Mouse (Mus musculus): ENCODE data around the gene Ikbkg. TPM values are rescaled to one million over a fixed set of nuclear protein-coding genes. Genes with fewer than 3 reads are reported as not detected.

The Ikbkg gene
- total and polyA plus RNA-seq, 2 experiments from 2014 or later, result 17.4 to 34.7 TPM

DNA sequence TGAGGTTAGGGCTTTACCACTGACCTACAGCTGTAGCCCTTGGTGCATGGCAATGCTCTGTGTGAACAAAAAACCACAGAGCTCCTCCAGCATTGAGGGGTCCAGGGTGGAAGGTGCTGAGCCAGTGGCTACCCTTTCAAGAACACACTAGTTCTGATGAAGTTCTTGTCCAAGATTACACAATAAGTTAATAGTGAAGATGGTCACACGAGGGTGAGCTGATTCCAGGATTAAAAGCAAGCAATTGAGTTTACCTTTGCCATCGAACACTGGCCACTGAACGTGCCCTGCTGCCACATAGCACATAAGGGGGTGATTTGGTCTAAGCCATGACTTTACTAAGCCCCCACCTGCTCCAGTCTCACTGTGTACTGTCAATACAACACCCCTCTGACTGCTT is 34.0 kb downstream of the Ikbkg start:
- Histone ChIP-seq H3K27me3 (ENCODE audit: control insufficient read depth, insufficient read depth, low read length) (no peaks in the 10 kb centered on the region), H3K36me3 (replicated peaks; ENCODE audit: control insufficient read depth, insufficient read depth, low read length) (no peaks in the 10 kb centered on the region), H3K4me3 (ENCODE audit: low read depth, low read length) (no peak overlapping the region), H3K9ac (replicated peaks; ENCODE audit: low read depth, low read length) (no peak overlapping the region), H3K4me2 (ENCODE audit: low read depth, low read length) (no peak overlapping the region), H3K4me1 (ENCODE audit: control insufficient read depth, insufficient read depth) (0 out of 2 replicates have a peak, but pooled peaks cover 4% of the 10 kb centered on the region), H3K27ac (ENCODE audit: low read depth) (no peak overlapping the region), H3K9me3 (replicated peaks; ENCODE audit: control insufficient read depth, low read length) (no peaks in the 10 kb centered on the region)
- DNase-seq (ENCODE audit: low spot score) (no peak), ATAC-seq (ENCODE audit: insufficient read depth, low read depth) (no peak)
- WGBS, result 60% methylated on average over 3 of the region's 3 CpGs
- TF ChIP-seq EP300 (IDR thresholded peaks at IDR 0.05; ENCODE audit: low read depth) (no peak), CTCF (IDR thresholded peaks at IDR 0.05; ENCODE audit: low read depth) (no peak)

DNA sequence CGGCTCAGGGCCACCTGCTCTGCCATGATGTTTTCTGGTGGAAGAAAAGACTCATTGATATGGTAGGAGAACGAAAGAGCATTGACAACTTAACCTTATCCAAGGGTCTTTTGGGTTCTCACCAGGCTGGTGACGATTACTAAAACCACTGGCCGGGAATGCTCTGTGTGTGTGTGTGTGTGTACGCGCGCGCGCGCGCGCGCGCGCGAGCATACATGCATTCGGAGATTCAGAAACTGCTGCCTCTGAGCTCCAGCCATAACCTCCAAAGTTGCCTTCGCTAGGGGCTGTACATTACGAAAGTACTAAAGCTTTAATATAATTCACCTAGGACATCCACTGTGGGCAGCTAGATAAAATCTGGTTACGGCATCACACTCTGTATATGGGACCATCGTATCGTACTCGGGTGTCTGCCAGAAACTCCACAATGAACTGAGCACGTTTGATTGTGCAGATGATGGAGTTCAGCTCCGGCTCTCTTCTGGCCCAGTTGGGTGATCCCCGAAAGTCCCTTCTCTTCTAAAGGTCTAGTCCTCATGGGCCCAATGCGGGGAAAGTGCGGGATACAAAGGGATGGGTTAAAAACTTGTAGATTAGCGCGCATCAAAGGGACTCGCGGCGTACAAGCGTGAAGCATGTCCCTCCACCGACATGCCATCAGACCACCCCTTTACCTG is 35.2 kb downstream of the Ikbkg start:
- TF ChIP-seq EP300 (IDR thresholded peaks at IDR 0.05; ENCODE audit: low read depth) (no peak), CTCF (IDR thresholded peaks at IDR 0.05; ENCODE audit: low read depth) (no peak)
- ATAC-seq (ENCODE audit: insufficient read depth, low read depth) (no peak), DNase-seq (ENCODE audit: low spot score) (no peak)
- WGBS, result 28% methylated on average over 35 of the region's 35 CpGs
- Histone ChIP-seq H3K4me3 (ENCODE audit: low read depth, low read length) (peak overlapping the region; percentile 53), H3K4me1 (ENCODE audit: control insufficient read depth, insufficient read depth) (0 out of 2 replicates have a peak, but pooled peaks cover 4% of the 10 kb centered on the region), H3K9ac (replicated peaks; ENCODE audit: low read depth, low read length) (peak overlapping the region; percentile 44; the same call in 1 of the 2 replicates), H3K4me2 (ENCODE audit: low read depth, low read length) (peak overlapping the region; percentile 72), H3K9me3 (replicated peaks; ENCODE audit: control insufficient read depth, low read length) (no peaks in the 10 kb centered on the region), H3K27me3 (ENCODE audit: control insufficient read depth, insufficient read depth, low read length) (no peaks in the 10 kb centered on the region), H3K36me3 (replicated peaks; ENCODE audit: control insufficient read depth, insufficient read depth, low read length) (no peaks in the 10 kb centered on the region), H3K27ac (ENCODE audit: low read depth) (peak overlapping the region; percentile 92; the same call in 1 of the 2 replicates)

DNA sequence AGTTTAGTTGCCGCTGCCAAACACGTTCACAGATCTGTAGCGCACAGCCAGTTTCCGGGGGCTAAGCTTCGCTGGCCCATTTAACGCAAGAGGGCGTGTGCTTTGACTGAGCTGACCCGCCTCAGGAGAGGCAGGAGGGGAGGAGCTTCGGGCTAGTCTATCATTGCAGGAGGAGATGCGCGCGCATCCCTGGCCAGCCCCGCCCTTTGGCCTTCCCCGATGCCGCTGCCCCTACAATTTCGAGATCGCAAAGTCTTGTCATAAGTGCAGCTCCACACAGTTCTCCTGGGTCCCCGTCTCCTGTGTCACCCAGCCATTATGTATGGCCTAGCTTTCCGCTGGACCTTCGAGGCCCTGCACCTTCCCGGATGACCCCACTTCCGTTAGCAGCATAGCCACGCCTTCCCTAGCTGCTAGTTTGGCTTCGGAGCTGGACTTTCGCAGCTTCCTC is 35.8 kb downstream of the Ikbkg start, which contains the start of gene G6pdx:
G6pdx (minus strand) TSS at position 369 of the 451 bp plus-strand sequence.
- peak; percentile 25; the same call in 1 of the 2 replicates for TF ChIP-seq CTCF (IDR thresholded peaks at IDR 0.05; ENCODE audit: low read depth)
- TF ChIP-seq EP300 (IDR thresholded peaks at IDR 0.05; ENCODE audit: low read depth), result no peak; the same call in 1 of the 2 replicates
- Histone ChIP-seq H3K4me1 (ENCODE audit: control insufficient read depth, insufficient read depth) (0 out of 2 replicates have a peak, but pooled peaks cover 4% of the 10 kb centered on the region), H3K4me3 (ENCODE audit: low read depth, low read length) (peak within 1 kb of the TSS; percentile 53), H3K27ac (ENCODE audit: low read depth) (peak within 1 kb of the TSS; percentile 92), H3K9me3 (replicated peaks; ENCODE audit: control insufficient read depth, low read length) (no peaks in the 10 kb centered on the region), H3K27me3 (ENCODE audit: control insufficient read depth, insufficient read depth, low read length) (no peaks in the 10 kb centered on the region), H3K9ac (replicated peaks; ENCODE audit: low read depth, low read length) (peak within 1 kb of the TSS; percentile 44), H3K4me2 (ENCODE audit: low read depth, low read length) (peak within 1 kb of the TSS; percentile 72), H3K36me3 (replicated peaks; ENCODE audit: control insufficient read depth, insufficient read depth, low read length) (0 out of 2 replicates have a peak, but pooled peaks cover 3% of the 10 kb centered on the region)
- ATAC-seq (ENCODE audit: insufficient read depth, low read depth) (peak; percentile 86), DNase-seq (ENCODE audit: low spot score) (peak; percentile 89)
- WGBS, result 20% methylated on average over 25 of the region's 25 CpGs

DNA sequence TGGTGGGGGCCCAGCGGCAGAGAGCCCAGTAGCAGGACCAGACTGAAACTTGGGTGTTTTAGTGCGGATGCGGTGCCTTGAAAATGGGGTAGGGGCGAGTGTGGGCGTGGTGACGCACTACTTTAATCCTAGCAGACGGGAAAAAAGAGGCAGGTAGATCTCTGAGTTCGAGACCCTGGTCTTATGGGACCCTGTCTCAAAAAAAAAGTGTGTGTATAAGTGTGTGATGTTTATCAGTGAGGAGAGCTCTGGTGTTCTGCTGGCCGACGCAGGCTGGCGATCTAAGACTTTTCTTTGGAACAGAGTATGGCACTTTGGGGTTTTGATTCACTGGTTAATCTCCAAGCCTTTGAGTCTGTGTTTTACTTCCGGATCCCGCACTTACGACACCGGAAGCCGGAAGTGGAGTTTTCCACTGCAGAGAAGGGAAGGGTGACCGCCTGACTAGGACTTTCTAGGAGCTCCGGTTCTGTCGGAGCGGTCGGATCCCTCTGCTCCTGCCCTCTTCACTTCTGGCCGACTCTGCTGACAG is 36.3 kb downstream of the Ikbkg start:
- Histone ChIP-seq H3K4me1 (ENCODE audit: control insufficient read depth, insufficient read depth) (0 out of 2 replicates have a peak, but pooled peaks cover 4% of the 10 kb centered on the region), H3K27ac (ENCODE audit: low read depth) (peak overlapping the region; percentile 92), H3K9ac (replicated peaks; ENCODE audit: low read depth, low read length) (peak overlapping the region; percentile 44), H3K4me3 (ENCODE audit: low read depth, low read length) (peak overlapping the region; percentile 53), H3K36me3 (replicated peaks; ENCODE audit: control insufficient read depth, insufficient read depth, low read length) (peaks cover 8% of the 10 kb centered on the region), H3K27me3 (ENCODE audit: control insufficient read depth, insufficient read depth, low read length) (no peaks in the 10 kb centered on the region), H3K9me3 (replicated peaks; ENCODE audit: control insufficient read depth, low read length) (no peaks in the 10 kb centered on the region), H3K4me2 (ENCODE audit: low read depth, low read length) (peak overlapping the region; percentile 72)
- 0 out of 2 replicates have a peak, but pooled peaks have one; percentile 28 for TF ChIP-seq EP300 (IDR thresholded peaks at IDR 0.05; ENCODE audit: low read depth)
- TF ChIP-seq CTCF (IDR thresholded peaks at IDR 0.05; ENCODE audit: low read depth), result no peak
- DNase-seq (ENCODE audit: low spot score) (peak; percentile 73), ATAC-seq (ENCODE audit: insufficient read depth, low read depth) (peak; percentile 66)
- 22% methylated on average over 22 of the region's 22 CpGs for WGBS

DNA sequence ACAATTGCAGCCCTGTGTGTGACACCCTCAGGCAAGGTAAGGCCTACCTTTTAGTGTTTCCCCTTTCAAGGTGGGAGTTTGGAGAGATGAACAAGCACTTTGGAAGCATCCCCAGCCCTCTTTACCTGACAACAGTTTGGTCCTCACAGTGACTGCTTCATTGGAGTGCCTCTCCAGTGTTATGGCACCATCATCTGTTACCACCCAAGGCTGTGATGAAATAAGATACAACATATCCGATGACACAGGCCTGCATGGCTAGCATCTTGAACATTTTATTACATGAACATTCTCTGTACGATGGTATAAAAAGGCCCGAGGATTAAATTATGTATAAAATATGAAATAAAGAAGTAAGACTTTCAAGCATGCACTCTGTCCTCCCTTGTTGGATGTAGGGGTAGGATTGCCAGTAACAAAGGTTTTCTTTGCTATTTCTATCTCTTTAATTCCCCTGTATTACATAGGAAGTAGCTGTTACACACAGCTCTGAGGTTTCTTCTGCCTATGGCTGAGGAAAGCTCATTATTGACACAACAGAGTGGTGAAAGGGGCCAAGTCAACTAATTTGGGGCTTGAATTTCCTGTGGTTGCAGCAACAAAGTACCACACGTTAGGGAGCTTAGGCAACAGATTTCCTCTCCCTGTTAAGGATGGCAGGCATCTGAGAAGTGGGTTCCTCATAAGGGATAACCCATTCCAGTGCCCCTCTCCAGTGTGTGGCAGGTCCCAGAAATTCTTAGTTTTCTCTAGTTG is 58.2 kb downstream of the Ikbkg start:
- TF ChIP-seq CTCF (IDR thresholded peaks at IDR 0.05; ENCODE audit: low read depth) (no peak), EP300 (IDR thresholded peaks at IDR 0.05; ENCODE audit: low read depth) (no peak)
- no peak for ATAC-seq (ENCODE audit: insufficient read depth, low read depth)
- H3K4me2 ChIP-seq (ENCODE audit: low read depth, low read length), result no peak overlapping the region
- DNase-seq (ENCODE audit: low spot score), result no peak
- no peaks in the 10 kb centered on the region for H3K4me1 ChIP-seq (ENCODE audit: control insufficient read depth, insufficient read depth)
- no peaks in the 10 kb centered on the region for H3K27me3 ChIP-seq (ENCODE audit: control insufficient read depth, insufficient read depth, low read length)
- peaks cover 20% of the 10 kb centered on the region; the same call in 1 of the 2 replicates for H3K36me3 ChIP-seq (replicated peaks; ENCODE audit: control insufficient read depth, insufficient read depth, low read length)
- WGBS, result 62% methylated on average over 4 of the region's 4 CpGs
- H3K9ac ChIP-seq (replicated peaks; ENCODE audit: low read depth, low read length), result no peak overlapping the region
- no peak overlapping the region for H3K27ac ChIP-seq (ENCODE audit: low read depth)
- no peaks in the 10 kb centered on the region for H3K9me3 ChIP-seq (replicated peaks; ENCODE audit: control insufficient read depth, low read length)
- no peak overlapping the region for H3K4me3 ChIP-seq (ENCODE audit: low read depth, low read length)

Data from heart, postnatal 0 days (tissue).